Mouse (Mus musculus): ENCODE results near the gene Qpctl. TPM values are rescaled to one million over a fixed set of nuclear protein-coding genes. Genes with fewer than 3 reads are reported as not detected.

Qpctl gene
- polyA plus RNA-seq, 1 experiment, result 0.66 TPM

DNA sequence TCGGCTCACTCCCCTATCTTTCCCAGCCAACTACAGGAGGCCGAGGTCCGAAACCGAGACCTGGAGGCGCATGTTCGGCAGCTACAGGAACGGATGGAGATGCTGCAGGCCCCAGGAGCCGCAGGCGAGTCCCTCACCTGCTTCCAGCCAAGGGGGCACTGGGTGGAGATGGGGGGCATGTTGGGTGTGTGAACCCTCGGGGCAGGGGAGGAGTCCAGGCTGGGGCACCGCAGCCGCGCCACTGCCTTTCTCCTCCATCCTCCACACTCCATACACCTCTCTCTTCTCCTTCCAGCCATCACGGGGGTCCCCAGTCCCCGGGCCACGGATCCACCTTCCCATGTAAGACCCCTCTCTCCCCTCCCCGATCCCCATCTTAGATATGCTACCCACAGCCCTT, 57.2 kb downstream of the Qpctl start:
- Histone ChIP-seq H3K4me1 (ENCODE audit: control insufficient read depth) (peaks cover 69% of the 10 kb centered on the region), H3K4me3 (replicated peaks) (no peak overlapping the region), H3K27me3 (ENCODE audit: control insufficient read depth) (peaks cover 45% of the 10 kb centered on the region), H3K36me3 (ENCODE audit: control insufficient read depth) (peaks cover 14% of the 10 kb centered on the region), H3K9me3 (ENCODE audit: control insufficient read depth, low read length) (no peaks in the 10 kb centered on the region)
- TF ChIP-seq GATA1 (IDR thresholded peaks at IDR 0.05; ENCODE audit: low read length) (no peak), TAL1 (IDR thresholded peaks at IDR 0.05; ENCODE audit: low read length) (no peak)

Other genes with a start within 250 kb of the Qpctl start
- gene Ccdc61, start 238.9 kb downstream of the Qpctl start, polyA plus RNA-seq (2012), result 3.1 and 4.5 TPM in 2 replicates
- gene Nova2, start 223.4 kb downstream of the Qpctl start, polyA plus RNA-seq (2012), result not detected in 2 replicates
- not detected in 2 replicates for gene Nanos2, start 161.9 kb downstream of the Qpctl start, polyA plus RNA-seq (2012)
- gene Mypop, start 158.0 kb downstream of the Qpctl start, polyA plus RNA-seq (2012), result 0.02 TPM in 1 of 2 replicates, not detected in the other
- gene Irf2bp1, start 145.2 kb downstream of the Qpctl start, polyA plus RNA-seq (2012), result 5.0 and 5.5 TPM in 2 replicates
- gene Foxa3, start 125.8 kb downstream of the Qpctl start, polyA plus RNA-seq (2012), result 0.05 and 0.07 TPM in 2 replicates
- gene Sympk, start 124.9 kb downstream of the Qpctl start, polyA plus RNA-seq (2012), result 21.6 and 22.6 TPM in 2 replicates
- 0.06 TPM in 1 of 2 replicates, not detected in the other for gene Rsph6a, start 94.6 kb downstream of the Qpctl start, polyA plus RNA-seq (2012)
- gene Dmwd, start 73.1 kb downstream of the Qpctl start, polyA plus RNA-seq (2012), result 8.5 and 10.2 TPM in 2 replicates
- gene Dmpk, start 65.4 kb downstream of the Qpctl start, polyA plus RNA-seq (2012), result 6.0 TPM in 2 replicates
- 0.23 and 0.34 TPM in 2 replicates for gene Six5, start 54.7 kb downstream of the Qpctl start, polyA plus RNA-seq (2012)
- gene Gm4969, start 30.9 kb downstream of the Qpctl start, polyA plus RNA-seq (2012), result 0.05 TPM in 1 of 2 replicates, not detected in the other
- gene Fbxo46, start 29.4 kb downstream of the Qpctl start, polyA plus RNA-seq (2012), result 1.9 TPM in 2 replicates
- gene Snrpd2, start 431 bp upstream of the Qpctl start, polyA plus RNA-seq (2012), result 9.5 and 12.3 TPM in 2 replicates
- gene Gipr, start 16.8 kb upstream of the Qpctl start, polyA plus RNA-seq (2012), result not detected in 2 replicates
- 0.25 and 0.57 TPM in 2 replicates for gene Eml2, start 27.1 kb upstream of the Qpctl start, polyA plus RNA-seq (2012)
- not detected in 2 replicates for gene Gpr4, start 63.2 kb upstream of the Qpctl start, polyA plus RNA-seq (2012)
- gene Opa3, start 79.0 kb upstream of the Qpctl start, polyA plus RNA-seq (2012), result 2.1 and 2.3 TPM in 2 replicates
- gene Vasp, start 122.5 kb upstream of the Qpctl start, polyA plus RNA-seq (2012), result 17.7 TPM in 2 replicates
- gene Ppm1n, start 130.8 kb upstream of the Qpctl start, polyA plus RNA-seq (2012), result not detected in 2 replicates
- 0.29 and 0.44 TPM in 2 replicates for gene Rtn2, start 133.3 kb upstream of the Qpctl start, polyA plus RNA-seq (2012)
- 7.8 and 8.8 TPM in 2 replicates for gene Fosb, start 160.8 kb upstream of the Qpctl start, polyA plus RNA-seq (2012)
- 3.4 and 3.6 TPM in 2 replicates for gene Ercc1, start 195.5 kb upstream of the Qpctl start, polyA plus RNA-seq (2012)
- gene Cd3eap, start 210.2 kb upstream of the Qpctl start, polyA plus RNA-seq (2012), result 0.70 and 0.83 TPM in 2 replicates
- gene Ppp1r13l, start 210.5 kb upstream of the Qpctl start, polyA plus RNA-seq (2012), result 0.96 and 1.0 TPM in 2 replicates
- 1.4 and 1.6 TPM in 2 replicates for gene Ercc2, start 232.7 kb upstream of the Qpctl start, polyA plus RNA-seq (2012)